Mouse (Mus musculus): ENCODE results near the gene Gp5. TPM values are rescaled to one million over a fixed set of nuclear protein-coding genes. Genes with fewer than 3 reads are reported as not detected.
A peak's percentile ranks its signal among the peaks of the same experiment; 100 is the strongest.

Gp5 gene
- polyA plus RNA-seq, 1 experiment from 2014 or later, result 0.55 TPM

DNA sequence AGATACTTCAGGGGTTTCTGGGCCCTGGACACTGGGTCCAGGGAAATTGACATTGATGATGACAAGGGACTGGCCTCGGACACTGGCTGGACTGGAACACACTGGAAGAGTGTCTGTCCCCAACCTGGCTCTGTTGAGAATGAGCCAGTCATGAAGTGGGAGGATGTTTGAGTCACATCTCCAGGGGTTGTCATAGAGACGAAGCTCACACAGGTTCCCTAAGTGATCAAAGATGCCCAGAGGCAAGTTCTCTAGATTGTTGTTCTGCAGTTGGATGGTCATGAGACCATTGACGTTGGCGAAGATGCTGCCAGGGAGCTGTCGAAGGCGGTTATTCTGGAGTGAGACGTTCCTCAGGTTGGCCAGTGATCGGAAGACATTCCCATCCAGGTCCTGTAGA, 37.5 kb downstream of the Gp5 start:
- 93% methylated on average over 8 of the region's 8 CpGs for WGBS
- Histone ChIP-seq H3K36me3 (no peaks in the 10 kb centered on the region), H3K27ac (no peak overlapping the region), H3K9ac (no peak overlapping the region), H3K4me1 (peaks cover 33% of the 10 kb centered on the region), H3K27me3 (no peaks in the 10 kb centered on the region), H3K4me3 (no peak overlapping the region), H3K9me3 (no peaks in the 10 kb centered on the region), H3K4me2 (no peak overlapping the region)
- no peak for ATAC-seq (ENCODE audit: insufficient number of reproducible peaks, low FRiP score, low TSS enrichment, low read depth)

GRCm38 (mm10) chr16:30271941-30272595, 38.5 kb downstream of the Gp5 start:
- Histone ChIP-seq H3K36me3 (no peaks in the 10 kb centered on the region), H3K4me2 (no peak overlapping the region), H3K4me1 (peaks cover 32% of the 10 kb centered on the region), H3K27me3 (no peaks in the 10 kb centered on the region), H3K9ac (no peak overlapping the region), H3K9me3 (no peaks in the 10 kb centered on the region), H3K27ac (peak overlapping the region; percentile 88), H3K4me3 (no peak overlapping the region)
- WGBS, result 45% methylated on average over 6 of the region's 6 CpGs
- ATAC-seq (ENCODE audit: insufficient number of reproducible peaks, low FRiP score, low TSS enrichment, low read depth), result no peak

DNA sequence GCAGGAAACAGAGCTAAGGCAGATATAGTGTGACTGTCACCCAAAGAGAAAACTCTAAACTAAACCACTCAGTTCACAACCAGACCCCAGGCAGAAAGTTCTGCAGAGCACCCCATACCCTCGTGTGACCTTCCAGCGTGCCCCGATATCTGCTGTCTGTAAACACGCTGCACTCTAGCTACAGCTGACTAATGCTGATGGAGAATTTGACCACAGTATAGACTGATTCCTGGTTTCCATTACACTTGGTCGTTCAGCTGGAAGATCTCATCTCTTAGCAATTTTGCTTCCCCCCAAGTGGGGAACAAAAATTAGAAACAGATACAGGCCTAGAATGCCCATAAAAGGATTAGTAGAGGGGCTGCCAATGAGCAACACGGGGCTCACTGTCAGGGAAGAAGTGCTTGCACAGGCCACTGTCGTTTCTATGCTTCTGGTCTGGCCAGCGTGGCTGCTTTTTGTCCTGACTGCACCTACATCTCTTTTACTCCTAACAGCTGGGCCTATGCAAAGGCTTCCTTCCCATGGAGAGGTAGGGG, 39.3 kb downstream of the Gp5 start:
- Histone ChIP-seq H3K36me3 (no peaks in the 10 kb centered on the region), H3K27ac (peak overlapping the region; percentile 88), H3K27me3 (no peaks in the 10 kb centered on the region), H3K4me2 (no peak overlapping the region), H3K4me3 (no peak overlapping the region), H3K4me1 (peaks cover 32% of the 10 kb centered on the region), H3K9me3 (no peaks in the 10 kb centered on the region), H3K9ac (no peak overlapping the region)
- 35% methylated on average over 8 of the region's 8 CpGs for WGBS
- ATAC-seq (ENCODE audit: insufficient number of reproducible peaks, low FRiP score, low TSS enrichment, low read depth), result peak; percentile 67; the same call in 1 of the 2 replicates

- 66% methylated on average over 5 of the region's 5 CpGs for WGBS
- Histone ChIP-seq H3K27ac (no peak within 1 kb of the TSS), H3K36me3 (no peaks in the 10 kb centered on the region), H3K4me3 (no peak within 1 kb of the TSS), H3K27me3 (no peaks in the 10 kb centered on the region), H3K4me1 (peaks cover 24% of the 10 kb centered on the region), H3K9ac (no peak within 1 kb of the TSS), H3K4me2 (no peak within 1 kb of the TSS), H3K9me3 (no peaks in the 10 kb centered on the region)
- ATAC-seq (ENCODE audit: insufficient number of reproducible peaks, low FRiP score, low TSS enrichment, low read depth), result no peak
Measured at GRCm38 (mm10) chr16:30267359-30267758, 43.2 kb downstream of the Gp5 start, which contains the start of gene Cpn2. Cpn2 (minus strand) TSS chr16:30267499.

DNA sequence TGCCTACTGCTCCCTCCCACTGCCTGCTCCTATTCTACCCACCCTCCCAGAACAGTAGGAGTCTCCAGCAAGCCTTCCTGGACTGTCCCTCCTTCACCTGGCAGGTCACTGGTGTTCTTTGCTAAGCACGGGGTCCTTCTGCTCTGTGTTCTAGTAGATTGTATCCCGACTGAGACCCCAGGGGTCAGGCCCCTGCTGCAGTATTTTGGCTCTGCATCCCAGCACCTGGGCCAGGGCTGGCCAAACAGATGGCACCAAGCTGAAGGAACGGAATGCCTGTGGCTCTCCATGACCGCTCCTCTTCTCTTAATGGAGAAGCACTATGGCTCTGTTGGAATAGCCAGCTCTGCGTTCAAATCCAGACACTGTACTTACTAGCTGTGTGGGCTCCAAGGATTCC, 44.0 kb downstream of the Gp5 start:
- no peak overlapping the region for H3K4me3 ChIP-seq
- H3K27ac ChIP-seq, result no peak overlapping the region
- WGBS, result 76% methylated on average over 5 of the region's 5 CpGs
- ATAC-seq (ENCODE audit: insufficient number of reproducible peaks, low FRiP score, low TSS enrichment, low read depth), result no peak
- peaks cover 16% of the 10 kb centered on the region for H3K4me1 ChIP-seq
- no peaks in the 10 kb centered on the region for H3K9me3 ChIP-seq
- no peak overlapping the region for H3K9ac ChIP-seq
- H3K36me3 ChIP-seq, result no peaks in the 10 kb centered on the region
- no peaks in the 10 kb centered on the region for H3K27me3 ChIP-seq
- H3K4me2 ChIP-seq, result no peak overlapping the region

DNA sequence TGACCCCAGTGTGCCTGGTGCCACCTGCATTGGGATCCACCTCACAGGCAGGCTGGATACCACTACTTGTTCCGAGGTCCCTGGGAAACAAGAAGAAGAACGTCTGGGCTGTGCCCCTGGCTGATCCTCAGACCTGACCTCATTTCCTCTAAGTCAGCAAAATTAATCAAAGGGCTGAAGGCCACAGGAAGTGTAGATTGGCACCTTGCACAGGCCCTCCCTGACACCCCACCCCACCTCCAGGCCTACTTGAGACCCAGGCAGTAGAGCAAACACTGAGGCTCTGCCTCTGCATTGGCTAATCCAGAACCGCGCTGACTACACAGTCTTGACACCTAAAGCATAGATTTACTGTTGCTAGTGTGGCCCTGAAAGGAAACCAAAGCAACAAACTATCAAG, 45.0 kb downstream of the Gp5 start:
- Histone ChIP-seq H3K9me3 (no peaks in the 10 kb centered on the region), H3K9ac (no peak overlapping the region), H3K4me1 (0 out of 2 replicates have a peak, but pooled peaks cover 7% of the 10 kb centered on the region), H3K27me3 (no peaks in the 10 kb centered on the region), H3K36me3 (no peaks in the 10 kb centered on the region), H3K4me3 (no peak overlapping the region), H3K4me2 (no peak overlapping the region), H3K27ac (no peak overlapping the region)
- no peak for ATAC-seq (ENCODE audit: insufficient number of reproducible peaks, low FRiP score, low TSS enrichment, low read depth)
- 65% methylated on average over 4 of the region's 4 CpGs for WGBS

- H3K4me2 ChIP-seq, result no peak overlapping the region
- ATAC-seq (ENCODE audit: insufficient number of reproducible peaks, low FRiP score, low TSS enrichment, low read depth), result no peak
- no peaks in the 10 kb centered on the region for H3K36me3 ChIP-seq
- 51% methylated on average over 4 of the region's 4 CpGs for WGBS
- no peaks in the 10 kb centered on the region for H3K9me3 ChIP-seq
- no peak overlapping the region for H3K27ac ChIP-seq
- no peak overlapping the region for H3K9ac ChIP-seq
- no peaks in the 10 kb centered on the region for H3K27me3 ChIP-seq
- H3K4me1 ChIP-seq, result 0 out of 2 replicates have a peak, but pooled peaks cover 2% of the 10 kb centered on the region
- no peak overlapping the region for H3K4me3 ChIP-seq
Measured at GRCm38 (mm10) chr16:30263156-30263555, 47.4 kb downstream of the Gp5 start.

GRCm38 (mm10) chr16:30262664-30263063, 47.9 kb downstream of the Gp5 start:
- Histone ChIP-seq H3K9me3 (no peaks in the 10 kb centered on the region), H3K27me3 (no peaks in the 10 kb centered on the region), H3K4me1 (0 out of 2 replicates have a peak, but pooled peaks cover 2% of the 10 kb centered on the region), H3K36me3 (no peaks in the 10 kb centered on the region), H3K27ac (no peak overlapping the region), H3K4me2 (no peak overlapping the region), H3K9ac (no peak overlapping the region), H3K4me3 (no peak overlapping the region)
- 2% methylated on average over 2 of the region's 2 CpGs for WGBS
- no peak for ATAC-seq (ENCODE audit: insufficient number of reproducible peaks, low FRiP score, low TSS enrichment, low read depth)

GRCm38 (mm10) chr16:30262157-30262556, 48.4 kb downstream of the Gp5 start:
- WGBS, result 83% methylated on average over 10 of the region's 10 CpGs
- no peaks in the 10 kb centered on the region for H3K9me3 ChIP-seq
- H3K27me3 ChIP-seq, result no peaks in the 10 kb centered on the region
- H3K9ac ChIP-seq, result no peak overlapping the region
- 0 out of 2 replicates have a peak, but pooled peaks cover 2% of the 10 kb centered on the region for H3K4me1 ChIP-seq
- H3K4me2 ChIP-seq, result no peak overlapping the region
- H3K27ac ChIP-seq, result no peak overlapping the region
- H3K36me3 ChIP-seq, result no peaks in the 10 kb centered on the region
- no peak for ATAC-seq (ENCODE audit: insufficient number of reproducible peaks, low FRiP score, low TSS enrichment, low read depth)
- H3K4me3 ChIP-seq, result no peak overlapping the region

GRCm38 (mm10) chr16:30261341-30261740, 49.2 kb downstream of the Gp5 start:
- H3K27ac ChIP-seq, result no peak overlapping the region
- ATAC-seq (ENCODE audit: insufficient number of reproducible peaks, low FRiP score, low TSS enrichment, low read depth), result no peak
- H3K9ac ChIP-seq, result no peak overlapping the region
- H3K36me3 ChIP-seq, result no peaks in the 10 kb centered on the region
- H3K4me1 ChIP-seq, result 0 out of 2 replicates have a peak, but pooled peaks cover 2% of the 10 kb centered on the region
- H3K9me3 ChIP-seq, result no peaks in the 10 kb centered on the region
- WGBS, result 89% methylated on average over 9 of the region's 9 CpGs
- no peak overlapping the region for H3K4me2 ChIP-seq
- H3K27me3 ChIP-seq, result no peaks in the 10 kb centered on the region
- no peak overlapping the region for H3K4me3 ChIP-seq

DNA sequence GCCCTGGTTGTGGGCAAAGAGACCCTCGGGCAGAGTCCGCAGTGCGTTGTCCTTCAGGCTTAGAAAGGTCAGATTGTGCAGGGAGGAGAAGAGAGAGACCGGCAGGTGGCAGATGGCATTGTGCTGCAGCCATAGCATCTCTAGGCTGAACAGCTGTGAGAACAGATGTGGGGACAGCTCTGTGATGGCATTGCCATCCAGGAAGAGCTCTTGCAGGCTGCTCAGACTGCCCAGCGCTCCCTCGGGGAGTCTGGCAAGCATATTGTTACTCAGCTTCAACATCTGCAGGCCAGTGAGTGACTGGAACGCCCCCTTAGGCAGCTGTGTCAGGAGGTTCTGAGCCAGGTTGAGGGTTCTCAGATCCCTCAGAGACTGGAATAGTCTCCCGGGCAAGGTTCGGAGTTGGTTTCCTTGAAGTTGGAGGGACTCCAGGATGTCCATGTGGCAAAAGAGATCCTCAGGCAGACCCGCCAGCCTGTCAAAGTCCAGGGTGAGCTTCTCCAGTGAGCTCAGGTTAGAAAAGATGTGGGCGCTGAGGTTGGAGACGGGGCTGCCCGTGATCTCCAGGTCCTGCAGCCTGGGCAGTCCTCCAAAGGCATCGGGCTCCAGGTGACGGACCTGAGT, 50.5 kb downstream of the Gp5 start:
- ATAC-seq (ENCODE audit: insufficient number of reproducible peaks, low FRiP score, low TSS enrichment, low read depth), result no peak
- WGBS, result 84% methylated on average over 15 of the region's 15 CpGs

DNA sequence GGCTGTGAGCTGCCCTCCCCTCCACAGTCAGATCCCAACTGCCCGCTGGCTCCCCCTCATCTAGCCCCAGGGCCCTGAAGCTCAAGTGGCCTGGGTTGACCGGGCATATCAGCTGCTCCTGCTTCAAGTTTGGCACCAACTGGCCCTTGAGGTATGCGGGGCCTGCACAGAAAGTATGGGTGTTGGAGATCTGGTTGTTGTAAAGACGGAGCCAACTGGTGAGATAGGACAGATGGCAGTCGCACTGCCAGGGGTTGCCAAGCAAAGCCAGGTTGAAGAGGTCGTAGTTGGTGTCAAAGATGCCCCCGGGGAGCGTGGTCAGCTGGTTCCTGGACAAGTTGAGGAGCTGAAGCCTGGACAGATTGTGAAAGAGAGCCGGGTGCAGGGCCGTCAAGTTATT, 51.1 kb downstream of the Gp5 start:
- WGBS, result 77% methylated on average over 10 of the region's 10 CpGs
- ATAC-seq (ENCODE audit: insufficient number of reproducible peaks, low FRiP score, low TSS enrichment, low read depth), result no peak
- Histone ChIP-seq H3K27me3 (no peaks in the 10 kb centered on the region), H3K9me3 (no peaks in the 10 kb centered on the region), H3K36me3 (no peaks in the 10 kb centered on the region), H3K4me3 (no peak overlapping the region), H3K4me2 (no peak overlapping the region), H3K9ac (no peak overlapping the region), H3K4me1 (peaks cover 4% of the 10 kb centered on the region; the same call in 1 of the 2 replicates), H3K27ac (no peak overlapping the region)

More for the DNA sequence above, 50.5 kb downstream of the Gp5 start:
- no peak overlapping the region for H3K9ac ChIP-seq
- H3K27ac ChIP-seq, result no peak overlapping the region
- no peaks in the 10 kb centered on the region for H3K9me3 ChIP-seq
- H3K36me3 ChIP-seq, result no peaks in the 10 kb centered on the region
- no peak overlapping the region for H3K4me3 ChIP-seq
- no peak overlapping the region for H3K4me2 ChIP-seq
- no peaks in the 10 kb centered on the region for H3K27me3 ChIP-seq
- peaks cover 2% of the 10 kb centered on the region; the same call in 1 of the 2 replicates for H3K4me1 ChIP-seq

Data from limb, embryonic 15.5 days (tissue).